Mouse (Mus musculus) hindbrain, embryonic 14.5 days (tissue): Measurements from ENCODE around the gene 1110032F04Rik. TPM values are rescaled to one million over a fixed set of nuclear protein-coding genes. Genes with fewer than 3 reads are reported as not detected.

Experiments used
- ATAC-seq: fragments of 200-750 bp; cut with Nextera tagmentation; 2 replicates; pipeline ENCODE4 v1.8.0; 2017; ENCODE audit warnings: moderate number of reproducible peaks, mild to moderate bottlenecking, moderate TSS enrichment, moderate library complexity; ENCODE audit not compliant: low FRiP score
- DNase-seq: peaks from one replicate; pipeline ENCODE4 v3.0.0-alpha.2; 2015; ENCODE audit warnings: low spot score
- H3K27ac ChIP-seq: fragments of 300-500 bp; sonication (generic); 2 replicates; pipeline ENCODE4 v1.5.1; 2014; ENCODE audit warnings: mild to moderate bottlenecking, moderate library complexity
- H3K27me3 ChIP-seq: fragments of 300-500 bp; sonication (generic); 2 replicates; pipeline ENCODE4 v1.6.1; 2014; ENCODE audit warnings: mild to moderate bottlenecking, low read length, mixed read lengths; ENCODE audit not compliant: control insufficient read depth, insufficient read depth
- H3K36me3 ChIP-seq: fragments of 300-500 bp; sonication (generic); replicated peaks from 2 replicates; pipeline ENCODE4 v1.6.1; 2014; ENCODE audit not compliant: control insufficient read depth, insufficient read depth
- H3K4me1 ChIP-seq: fragments of 300-500 bp; sonication (generic); replicated peaks from 2 replicates; pipeline ENCODE4 v1.6.1; 2014; ENCODE audit warnings: antibody characterized with exemption, low read length, mixed read lengths; ENCODE audit not compliant: control insufficient read depth, insufficient read depth
- H3K4me2 ChIP-seq: fragments of 300-500 bp; sonication (generic); replicated peaks from 2 replicates; pipeline ENCODE4 v1.6.1; 2014; ENCODE audit warnings: mild to moderate bottlenecking, moderate library complexity
- H3K4me3 ChIP-seq: fragments of 300-500 bp; sonication (generic); replicated peaks from 2 replicates; pipeline ENCODE4 v1.5.1; 2014; ENCODE audit warnings: mild to moderate bottlenecking, low read length
- H3K9ac ChIP-seq: fragments of 300-500 bp; sonication (generic); 2 replicates; pipeline ENCODE4 v1.6.1; 2014
- H3K9me3 ChIP-seq: fragments of 300-500 bp; sonication (generic); 2 replicates; pipeline ENCODE4 v1.6.1; 2016; ENCODE audit warnings: low read length; ENCODE audit not compliant: control insufficient read depth
- WGBS: fragments of 180-500 bp; shearing (Covaris S2); extraction: QIAGEN DNeasy Blood & Tissue Kit; methylation state at CpG from one replicate; pipeline ENCODE4 v1.1.7; 2014; 5-methylcytosine and 5-hydroxymethylcytosine counted together
- polyA plus RNA-seq: library from polyadenylated mRNA; unstranded; fragments of >200 nt; fragmentation: Nextera tagmentation; extraction: Ambion mirVana; gene quantifications from 2 replicates; pipeline ENCODE4 v1.2.1, GENCODE M21; 2014

1110032F04Rik gene
- 6.2 and 6.7 TPM in 2 replicates for polyA plus RNA-seq

- under 1% methylated on average over 54 of the region's 62 CpGs for WGBS
- Histone ChIP-seq H3K4me1 (0 out of 2 replicates have a peak, but pooled peaks cover 6% of the 10 kb centered on the region), H3K36me3 (no peaks in the 10 kb centered on the region), H3K9ac (peak within 1 kb of the TSS; percentile 72), H3K9me3 (no peaks in the 10 kb centered on the region), H3K4me3 (peak within 1 kb of the TSS; percentile 76), H3K4me2 (peak within 1 kb of the TSS; percentile 98), H3K27me3 (peaks cover 23% of the 10 kb centered on the region), H3K27ac (peak within 1 kb of the TSS; percentile 67)
- ATAC-seq (peak; percentile 84), DNase-seq (peak; percentile 66)
These were observed at the start of gene 1110032F04Rik for GRCm38 (mm10) chr3:68869211-68869690. 1110032F04Rik (plus strand) TSS chr3:68869586.

- Histone ChIP-seq H3K4me3 (no peak overlapping the region), H3K4me1 (peaks cover 11% of the 10 kb centered on the region), H3K36me3 (no peaks in the 10 kb centered on the region), H3K9ac (no peak overlapping the region), H3K27me3 (no peaks in the 10 kb centered on the region), H3K4me2 (no peak overlapping the region), H3K9me3 (no peaks in the 10 kb centered on the region), H3K27ac (no peak overlapping the region)
- no peak for ATAC-seq
- WGBS, result 67% methylated on average over 4 of the region's 4 CpGs
- DNase-seq, result no peak
These were observed 48.0 kb upstream of the 1110032F04Rik start for GRCm38 (mm10) chr3:68821406-68821805.

GRCm38 (mm10) chr3:68821926-68822341 lies 47.5 kb upstream of the 1110032F04Rik start:
- 19% methylated on average over 5 of the region's 5 CpGs for WGBS
- DNase-seq, result no peak
- peak; percentile 58; the same call in 1 of the 2 replicates for ATAC-seq
- H3K4me2 ChIP-seq, result no peak overlapping the region
- no peaks in the 10 kb centered on the region for H3K27me3 ChIP-seq
- H3K4me1 ChIP-seq, result peaks cover 11% of the 10 kb centered on the region
- H3K9me3 ChIP-seq, result no peaks in the 10 kb centered on the region
- no peaks in the 10 kb centered on the region for H3K36me3 ChIP-seq
- H3K27ac ChIP-seq, result no peak overlapping the region
- H3K4me3 ChIP-seq, result no peak overlapping the region
- no peak overlapping the region for H3K9ac ChIP-seq

GRCm38 (mm10) chr3:68823876-68824764 lies 45.3 kb upstream of the 1110032F04Rik start:
- H3K27me3 ChIP-seq, result no peaks in the 10 kb centered on the region
- ATAC-seq (peak; percentile 88), DNase-seq (no peak)
- H3K4me3 ChIP-seq, result no peak overlapping the region
- no peak overlapping the region for H3K27ac ChIP-seq
- no peak overlapping the region for H3K4me2 ChIP-seq
- WGBS, result 61% methylated on average over 15 of the region's 15 CpGs
- peaks cover 11% of the 10 kb centered on the region for H3K4me1 ChIP-seq
- H3K9ac ChIP-seq, result no peak overlapping the region
- no peaks in the 10 kb centered on the region for H3K9me3 ChIP-seq
- H3K36me3 ChIP-seq, result no peaks in the 10 kb centered on the region

DNA sequence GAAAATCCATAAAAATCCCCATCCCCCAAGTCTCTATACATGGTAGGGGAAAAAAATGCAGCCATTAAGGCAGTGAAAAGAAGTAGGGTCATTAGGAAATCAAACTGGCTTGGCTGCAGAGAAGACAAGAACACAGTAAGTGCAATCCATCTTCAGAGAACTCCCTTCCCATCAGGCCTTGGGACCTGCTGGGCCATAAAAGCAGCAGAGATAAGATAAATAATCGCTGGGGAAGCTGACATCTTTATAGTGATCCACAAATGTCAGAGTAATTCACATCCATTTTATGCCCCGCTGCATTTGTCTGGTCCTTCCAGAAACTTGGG lies 44.7 kb upstream of the 1110032F04Rik start:
- 36% methylated on average over 2 of the region's 2 CpGs for WGBS
- no peak overlapping the region for H3K9ac ChIP-seq
- H3K36me3 ChIP-seq, result no peaks in the 10 kb centered on the region
- no peaks in the 10 kb centered on the region for H3K9me3 ChIP-seq
- peaks cover 11% of the 10 kb centered on the region for H3K4me1 ChIP-seq
- H3K4me3 ChIP-seq, result no peak overlapping the region
- peak; percentile 74 for DNase-seq
- H3K4me2 ChIP-seq, result no peak overlapping the region
- H3K27ac ChIP-seq, result peak overlapping the region; percentile 57
- H3K27me3 ChIP-seq, result no peaks in the 10 kb centered on the region
- peak; percentile 80 for ATAC-seq

DNA sequence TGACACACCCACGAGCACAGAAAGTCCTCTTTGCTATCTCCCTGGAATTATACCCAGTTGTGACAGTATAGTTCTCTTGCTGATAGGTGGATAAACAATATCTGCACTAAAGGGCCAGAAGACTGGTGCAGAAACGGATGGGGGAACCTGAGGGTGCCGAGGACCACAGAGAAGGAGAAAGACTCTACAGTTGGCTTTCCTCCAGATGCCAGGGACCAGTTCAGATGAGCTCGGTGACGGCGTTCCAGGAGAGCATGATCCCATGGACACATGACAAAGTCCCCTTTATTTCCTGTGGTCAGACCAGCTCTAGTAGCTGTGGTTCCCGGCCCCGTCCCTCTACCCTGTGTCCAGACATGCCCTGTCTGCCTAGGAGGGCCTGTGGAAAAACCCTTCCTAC lies 44.2 kb upstream of the 1110032F04Rik start:
- H3K4me3 ChIP-seq, result no peak overlapping the region
- H3K36me3 ChIP-seq, result no peaks in the 10 kb centered on the region
- no peaks in the 10 kb centered on the region for H3K27me3 ChIP-seq
- H3K4me2 ChIP-seq, result no peak overlapping the region
- no peaks in the 10 kb centered on the region for H3K9me3 ChIP-seq
- no peak overlapping the region for H3K9ac ChIP-seq
- DNase-seq, result no peak
- peak; percentile 44; the same call in 1 of the 2 replicates for ATAC-seq
- WGBS, result 58% methylated on average over 8 of the region's 8 CpGs
- H3K4me1 ChIP-seq, result peaks cover 11% of the 10 kb centered on the region
- peak overlapping the region; percentile 57 for H3K27ac ChIP-seq

DNA sequence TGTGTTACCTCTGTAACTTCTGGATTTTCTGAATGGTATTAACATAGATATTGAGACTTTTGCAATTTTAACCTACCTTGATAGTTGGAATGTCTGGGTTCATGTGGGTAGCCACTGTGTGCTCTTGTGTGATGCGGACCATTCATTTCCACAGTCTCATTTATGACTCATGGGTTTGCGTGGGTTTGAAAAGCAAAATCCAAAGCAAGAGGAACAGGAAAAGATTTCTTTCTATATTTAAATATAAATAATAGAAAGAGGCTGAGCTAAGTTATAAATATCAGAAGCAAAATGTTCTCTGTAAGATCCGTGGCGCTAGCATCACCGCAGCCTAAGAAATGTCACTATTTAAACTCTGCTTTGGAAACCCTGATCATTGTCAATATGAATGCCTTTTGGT lies 41.7 kb upstream of the 1110032F04Rik start:
- Histone ChIP-seq H3K36me3 (no peaks in the 10 kb centered on the region), H3K4me2 (no peak overlapping the region), H3K27me3 (no peaks in the 10 kb centered on the region), H3K4me1 (peaks cover 11% of the 10 kb centered on the region), H3K9ac (no peak overlapping the region), H3K9me3 (no peaks in the 10 kb centered on the region), H3K4me3 (no peak overlapping the region), H3K27ac (no peak overlapping the region)
- WGBS, result 91% methylated on average over 5 of the region's 5 CpGs
- ATAC-seq (no peak), DNase-seq (no peak)

DNA sequence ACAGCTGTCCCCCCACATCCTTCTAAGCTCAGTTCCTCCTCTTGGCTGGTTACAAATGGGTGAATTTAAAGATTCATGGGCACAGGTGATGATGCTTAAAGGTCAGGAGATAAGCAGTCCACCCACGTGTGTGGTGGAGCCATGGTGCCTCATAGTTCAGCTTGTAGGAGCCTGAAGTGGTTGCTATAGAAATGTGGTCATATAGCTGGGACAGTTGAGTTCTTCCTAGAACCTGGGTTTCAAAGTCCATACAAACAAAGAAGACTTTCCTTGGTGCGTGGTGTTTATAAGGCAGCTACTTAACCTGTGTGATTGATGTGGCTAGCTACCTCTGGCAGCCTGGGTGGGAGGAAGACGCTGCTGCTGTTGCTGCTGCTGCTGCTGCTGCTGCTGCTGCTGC lies 39.4 kb upstream of the 1110032F04Rik start:
- no peak overlapping the region for H3K27ac ChIP-seq
- 81% methylated on average over 3 of the region's 3 CpGs for WGBS
- H3K9ac ChIP-seq, result no peak overlapping the region
- DNase-seq (no peak), ATAC-seq (no peak)
- no peaks in the 10 kb centered on the region for H3K9me3 ChIP-seq
- no peak overlapping the region for H3K4me2 ChIP-seq
- no peaks in the 10 kb centered on the region for H3K27me3 ChIP-seq
- H3K36me3 ChIP-seq, result no peaks in the 10 kb centered on the region
- H3K4me1 ChIP-seq, result peaks cover 5% of the 10 kb centered on the region
- no peak overlapping the region for H3K4me3 ChIP-seq

DNA sequence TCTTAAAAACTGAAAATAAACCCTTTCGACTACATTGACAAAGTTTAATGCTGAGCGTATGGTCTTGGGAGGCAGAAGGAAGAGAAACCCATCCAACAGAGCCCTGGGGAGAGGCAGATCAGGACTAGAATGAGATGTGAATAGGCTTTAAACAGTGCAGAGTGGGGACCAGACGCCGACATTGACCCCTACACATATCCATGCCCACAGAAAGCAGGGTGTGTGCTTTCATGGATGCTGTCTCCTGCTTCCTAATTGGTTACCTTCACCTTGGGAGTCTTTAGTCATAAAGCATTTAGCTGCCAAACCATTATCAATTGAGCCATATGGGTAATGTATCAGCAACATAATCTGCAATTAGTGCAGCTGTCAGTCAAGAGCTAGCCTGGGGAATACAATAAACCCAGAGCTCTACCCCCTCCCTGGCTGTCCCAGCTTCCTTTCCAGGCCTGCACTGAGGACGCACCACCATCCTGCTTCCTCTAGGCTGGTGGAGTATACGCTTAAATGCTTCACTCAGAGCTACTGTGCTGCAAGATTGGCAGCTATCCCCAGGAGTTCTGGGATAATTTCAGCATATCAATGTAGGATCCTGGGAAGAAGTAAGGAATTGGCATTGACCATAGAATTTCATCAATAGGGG lies 32.4 kb upstream of the 1110032F04Rik start:
- no peak overlapping the region for H3K27ac ChIP-seq
- no peak overlapping the region for H3K9ac ChIP-seq
- no peaks in the 10 kb centered on the region for H3K27me3 ChIP-seq
- no peaks in the 10 kb centered on the region for H3K9me3 ChIP-seq
- no peak overlapping the region for H3K4me2 ChIP-seq
- DNase-seq (no peak), ATAC-seq (peak; percentile 68; the same call in 1 of the 2 replicates)
- H3K4me1 ChIP-seq, result 0 out of 2 replicates have a peak, but pooled peaks cover 5% of the 10 kb centered on the region
- WGBS, result 49% methylated on average over 6 of the region's 6 CpGs
- no peaks in the 10 kb centered on the region for H3K36me3 ChIP-seq
- H3K4me3 ChIP-seq, result no peak overlapping the region
